Mouse (Mus musculus) CH12.LX (cell line): ENCODE measurements around the gene Sh3bp5l.

ENCODE experiments used
- BHLHE40 ChIP-seq: IDR thresholded peaks from 2 replicates; pipeline ENCODE4 v1.6.1; 2011; ENCODE audit warnings: mild to moderate bottlenecking, low read depth, low read length, improper control_type of control experiment
- CTCF ChIP-seq, 2 experiments: IDR thresholded peaks in 1 of 2; conservative IDR thresholded peaks in 1 of 2; 2 replicates each; pipeline ENCODE4 v1.5.1; 2011 to 2012; ENCODE audit warnings: low read depth in 2 of 2, low read length in 2 of 2, improper control_type of control experiment in 1 of 2, inconsistent platforms in 1 of 2, mild to moderate bottlenecking in 1 of 2, moderate library complexity in 1 of 2
- EP300 ChIP-seq: IDR thresholded peaks from 2 replicates; pipeline ENCODE4 v1.6.1; 2011; ENCODE audit warnings: low read length, improper control_type of control experiment
- ETS1 ChIP-seq: conservative IDR thresholded peaks from 2 replicates; pipeline ENCODE4 v1.6.1; 2012; ENCODE audit warnings: low read depth, mild to moderate bottlenecking, inconsistent platforms, low read length, improper control_type of control experiment, moderate library complexity
- JUN ChIP-seq: IDR thresholded peaks from 2 replicates; pipeline ENCODE4 v1.6.1; 2011; ENCODE audit warnings: low read depth, mild to moderate bottlenecking, low read length, improper control_type of control experiment, moderate library complexity; ENCODE audit not compliant: insufficient read depth
- MAX ChIP-seq: IDR thresholded peaks from 2 replicates; pipeline ENCODE4 v1.6.1; 2011; ENCODE audit warnings: low read length, improper control_type of control experiment
- MEF2A ChIP-seq: IDR thresholded peaks from 2 replicates; pipeline ENCODE4 v1.6.1; 2014; ENCODE audit warnings: low read depth, mild to moderate bottlenecking, inconsistent platforms, low read length, improper control_type of control experiment, borderline replicate concordance
- MYC ChIP-seq: IDR thresholded peaks from 2 replicates; pipeline ENCODE4 v1.6.1; 2011; ENCODE audit warnings: low read depth, mild to moderate bottlenecking, improper control_type of control experiment, low read length
- NELFE ChIP-seq: IDR thresholded peaks from 2 replicates; pipeline ENCODE4 v1.6.1; 2011; ENCODE audit warnings: low read depth, low read length, improper control_type of control experiment
- NRF1 ChIP-seq: IDR thresholded peaks from 2 replicates; pipeline ENCODE4 v1.6.1; 2014; ENCODE audit warnings: low read depth, mild to moderate bottlenecking, inconsistent platforms, low read length, improper control_type of control experiment, moderate library complexity
- POLR2A ChIP-seq: IDR thresholded peaks from 2 replicates; pipeline ENCODE4 v1.6.1; 2011; ENCODE audit warnings: low read depth, mild to moderate bottlenecking, improper control_type of control experiment, low read length
- RAD21 ChIP-seq: IDR thresholded peaks from 2 replicates; pipeline ENCODE4 v1.6.1; 2011; ENCODE audit warnings: low read depth, mild to moderate bottlenecking, low read length, improper control_type of control experiment, moderate library complexity
- TBP ChIP-seq: conservative IDR thresholded peaks from 2 replicates; pipeline ENCODE4 v1.6.1; 2011; ENCODE audit warnings: low read depth, low read length, improper control_type of control experiment
- ZC3H11A ChIP-seq: IDR thresholded peaks from 2 replicates; pipeline ENCODE4 v1.6.1; 2012; ENCODE audit warnings: low read depth, mild to moderate bottlenecking, inconsistent platforms, low read length, improper control_type of control experiment

GRCm38 (mm10) chr11:58353709-58354108 lies 23.2 kb downstream of the Sh3bp5l start:
- TF ChIP-seq BHLHE40: no peak
- no peak for TF ChIP-seq POLR2A
- TF ChIP-seq NRF1: no peak
- TF ChIP-seq MEF2A: no peak
- no peak for TF ChIP-seq ETS1
- no peak for TF ChIP-seq CTCF (conservative IDR thresholded peaks at IDR 0.05 in 1 of 2, IDR thresholded peaks at IDR 0.05 in 1 of 2; ENCODE audit: low read depth in 2 of 2, low read length in 2 of 2)
- no peak for TF ChIP-seq EP300
- TF ChIP-seq MYC: no peak
- no peak for TF ChIP-seq MAX
- TF ChIP-seq JUN: no peak
- no peak for TF ChIP-seq NELFE
- TF ChIP-seq TBP: no peak
- TF ChIP-seq RAD21: no peak
- TF ChIP-seq ZC3H11A: no peak
